Mouse (Mus musculus): ENCODE measurements at regions not wholly inside any gene's neighbourhood (a gene's known extent, or its start where the extent isn't known, plus 50 kb on each side); places are given as distances from the start of the nearest gene placed in this dataset.
"Not testable (repeated sequence)": the region's sequence is repeated elsewhere in the genome, so short reads cannot be mapped to it uniquely, and the experiment has no call there.

- ATAC-seq (replicated peaks in 1 of 2; ENCODE audit: insufficient read depth in 1 of 2, low FRiP score in 2 of 2, low TSS enrichment in 1 of 2, low read depth in 1 of 2, poor library complexity in 2 of 2, severe bottlenecking in 2 of 2), result no peak
Measured at GRCm38 (mm10) chr6:13006596-13006995, 63.0 kb upstream of the Tmem106b start.

- ATAC-seq (replicated peaks in 1 of 2; ENCODE audit: insufficient read depth in 1 of 2, low FRiP score in 2 of 2, low TSS enrichment in 1 of 2, low read depth in 1 of 2, poor library complexity in 2 of 2, severe bottlenecking in 2 of 2), result no peak
Measured at GRCm38 (mm10) chr6:12994701-12995100, 74.9 kb upstream of the Tmem106b start.

- no peak for ATAC-seq (replicated peaks in 1 of 2; ENCODE audit: insufficient read depth in 1 of 2, low FRiP score in 2 of 2, low TSS enrichment in 1 of 2, low read depth in 1 of 2, poor library complexity in 2 of 2, severe bottlenecking in 2 of 2)
Measured at GRCm38 (mm10) chr6:12993772-12994171, 75.8 kb upstream of the Tmem106b start.

DNA sequence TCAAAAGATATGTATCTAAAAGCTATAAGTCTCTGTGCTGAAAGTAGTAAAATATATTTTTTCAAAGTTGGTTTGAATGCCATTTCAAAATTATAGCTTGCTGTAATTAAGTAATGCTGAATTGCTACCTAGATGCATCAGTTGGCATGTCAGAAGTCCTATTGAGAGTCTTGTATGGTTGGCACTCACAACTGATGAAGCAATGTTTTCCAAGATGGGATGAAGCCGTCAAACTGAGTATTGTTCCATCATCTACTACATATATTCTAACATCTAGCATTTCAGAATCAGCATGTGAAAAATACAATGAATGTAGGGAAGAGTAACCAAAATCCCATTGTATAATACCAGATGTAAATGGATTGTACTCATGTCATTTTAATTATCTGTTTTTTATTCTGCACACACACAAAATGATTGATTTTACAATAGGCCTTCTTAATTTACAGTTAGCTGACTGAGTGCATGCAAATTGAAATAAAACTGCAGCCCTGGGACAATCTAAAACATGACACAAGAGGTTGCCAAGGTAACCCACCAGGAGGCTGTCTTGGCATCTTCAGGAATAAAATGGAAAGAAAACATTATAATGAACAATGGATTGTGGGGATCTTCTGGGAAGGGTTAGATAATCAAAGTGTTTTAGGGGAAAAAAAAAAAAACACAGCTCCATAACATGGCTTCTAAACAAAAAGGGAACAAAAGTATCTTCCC lies 92.2 kb upstream of the Tmem106b start:
- ATAC-seq (replicated peaks in 1 of 2; ENCODE audit: insufficient read depth in 1 of 2, low FRiP score in 2 of 2, low TSS enrichment in 1 of 2, low read depth in 1 of 2, poor library complexity in 2 of 2, severe bottlenecking in 2 of 2), result no peak

DNA sequence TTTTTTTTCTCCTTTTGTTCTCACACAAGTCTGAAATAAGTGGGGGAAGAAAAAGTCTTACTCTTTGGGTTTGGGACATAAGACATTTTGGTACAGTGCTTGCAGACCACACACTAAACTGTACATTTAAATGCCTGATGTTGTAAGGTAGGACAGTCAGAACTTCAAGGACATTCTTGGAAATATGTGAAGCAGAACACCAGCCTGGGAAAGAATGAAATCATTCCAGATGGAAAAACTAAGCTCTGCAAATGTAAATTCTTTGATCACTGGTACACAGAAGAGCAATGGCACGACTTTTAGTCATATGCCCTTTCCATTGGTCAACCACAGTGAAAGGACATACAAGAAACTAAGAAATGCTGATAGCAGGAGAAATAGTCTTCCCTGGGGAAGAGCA lies 98.0 kb upstream of the Tmem106b start:
- ATAC-seq (replicated peaks in 1 of 2; ENCODE audit: insufficient read depth in 1 of 2, low FRiP score in 2 of 2, low TSS enrichment in 1 of 2, low read depth in 1 of 2, poor library complexity in 2 of 2, severe bottlenecking in 2 of 2), result no peak

- no peak for ATAC-seq (replicated peaks in 1 of 2; ENCODE audit: insufficient read depth in 1 of 2, low FRiP score in 2 of 2, low TSS enrichment in 1 of 2, low read depth in 1 of 2, poor library complexity in 2 of 2, severe bottlenecking in 2 of 2)
Measured at GRCm38 (mm10) chr6:12967291-12967690, 102.3 kb upstream of the Tmem106b start.

DNA sequence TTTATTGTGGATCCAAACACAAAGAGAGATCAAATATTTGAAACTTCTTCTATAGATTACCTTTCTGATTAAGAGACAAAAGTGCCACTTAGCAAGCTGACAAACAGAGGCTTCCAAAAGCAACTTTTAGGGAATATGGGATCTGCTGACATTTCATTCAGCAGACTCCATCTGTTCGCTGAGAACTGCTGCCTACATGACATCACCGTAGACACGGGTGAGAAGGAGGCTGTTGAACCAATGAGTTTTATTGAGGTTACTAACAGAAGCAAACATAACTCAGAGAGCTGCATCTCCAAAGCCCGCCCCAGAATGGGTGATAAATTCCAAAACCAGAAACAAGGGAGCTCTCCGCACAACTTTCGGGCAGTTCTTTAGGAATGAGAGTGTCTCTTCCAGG lies 111.8 kb upstream of the Tmem106b start:
- ATAC-seq (replicated peaks in 1 of 2; ENCODE audit: insufficient read depth in 1 of 2, low FRiP score in 2 of 2, low TSS enrichment in 1 of 2, low read depth in 1 of 2, poor library complexity in 2 of 2, severe bottlenecking in 2 of 2), result no peak

DNA sequence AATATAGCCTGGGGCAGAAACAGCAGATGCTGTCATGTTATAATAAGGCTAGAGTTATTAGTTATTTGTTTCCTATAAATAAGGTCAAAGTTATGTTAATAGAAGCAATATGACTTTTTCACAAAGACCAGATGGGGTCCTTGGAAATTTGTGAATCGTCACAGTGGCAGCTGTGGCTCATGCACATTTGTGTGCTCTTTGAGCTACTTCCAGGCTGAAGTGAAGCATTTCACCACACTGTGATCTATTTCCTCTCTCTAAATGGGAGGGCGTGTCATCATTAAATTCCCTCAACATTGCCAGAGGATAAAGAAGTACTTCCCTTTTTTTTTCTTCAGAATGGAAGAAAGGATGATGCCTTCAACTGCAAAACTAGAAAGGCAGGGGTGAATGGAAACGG lies 157.9 kb upstream of the Tmem106b start:
- 0 out of 4 replicates have a peak, but pooled peaks of 1 of the 2 experiments have one; percentile 22 for ATAC-seq (replicated peaks in 1 of 2; ENCODE audit: insufficient read depth in 1 of 2, low FRiP score in 2 of 2, low TSS enrichment in 1 of 2, low read depth in 1 of 2, poor library complexity in 2 of 2, severe bottlenecking in 2 of 2)

DNA sequence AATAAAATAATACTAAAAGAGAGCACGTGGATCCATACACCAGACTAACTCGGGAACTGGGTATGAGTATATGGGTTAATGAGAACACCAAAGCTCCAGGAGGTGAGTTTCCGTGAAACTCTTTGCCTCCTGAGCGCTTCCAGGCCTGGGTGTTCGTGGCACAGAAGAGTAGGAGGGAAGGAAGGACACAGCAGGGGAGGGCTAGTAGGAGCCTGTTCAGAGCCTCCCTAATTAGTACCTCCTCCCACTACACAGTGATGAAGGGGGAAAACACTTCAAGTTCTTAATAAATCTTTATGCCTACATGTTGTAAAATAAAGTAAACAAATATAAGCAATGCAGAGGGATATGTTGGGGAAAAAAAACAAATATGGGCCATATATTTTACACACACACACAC lies 143.7 kb upstream of the Thsd7a start:
- ATAC-seq (replicated peaks in 1 of 2; ENCODE audit: insufficient read depth in 1 of 2, low FRiP score in 2 of 2, low TSS enrichment in 1 of 2, low read depth in 1 of 2, poor library complexity in 2 of 2, severe bottlenecking in 2 of 2), result no peak

DNA sequence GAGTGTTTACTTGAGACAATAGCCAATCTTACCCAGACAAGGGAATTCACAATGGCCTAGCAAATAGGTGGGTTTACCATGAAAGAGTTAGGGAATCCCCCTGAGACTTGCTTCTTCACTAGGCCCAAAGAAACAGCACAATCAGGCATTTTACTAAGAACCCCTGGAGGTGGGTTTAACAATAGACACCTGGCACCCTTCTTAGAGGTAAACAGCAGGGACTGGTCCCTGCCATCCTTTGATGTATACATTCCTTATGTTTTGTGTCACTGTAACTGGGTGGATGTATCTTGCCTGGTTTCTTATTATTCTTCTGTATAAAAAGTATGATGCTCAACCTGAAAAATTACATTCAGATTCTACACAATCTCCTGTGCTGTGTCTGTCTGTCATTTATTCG lies 127.7 kb upstream of the Thsd7a start:
- ATAC-seq (replicated peaks in 1 of 2; ENCODE audit: insufficient read depth in 1 of 2, low FRiP score in 2 of 2, low TSS enrichment in 1 of 2, low read depth in 1 of 2, poor library complexity in 2 of 2, severe bottlenecking in 2 of 2), result not testable (repeated sequence)

GRCm38 (mm10) chr6:12876366-12876765 lies 127.2 kb upstream of the Thsd7a start:
- ATAC-seq (replicated peaks in 1 of 2; ENCODE audit: insufficient read depth in 1 of 2, low FRiP score in 2 of 2, low TSS enrichment in 1 of 2, low read depth in 1 of 2, poor library complexity in 2 of 2, severe bottlenecking in 2 of 2), result no peak

DNA sequence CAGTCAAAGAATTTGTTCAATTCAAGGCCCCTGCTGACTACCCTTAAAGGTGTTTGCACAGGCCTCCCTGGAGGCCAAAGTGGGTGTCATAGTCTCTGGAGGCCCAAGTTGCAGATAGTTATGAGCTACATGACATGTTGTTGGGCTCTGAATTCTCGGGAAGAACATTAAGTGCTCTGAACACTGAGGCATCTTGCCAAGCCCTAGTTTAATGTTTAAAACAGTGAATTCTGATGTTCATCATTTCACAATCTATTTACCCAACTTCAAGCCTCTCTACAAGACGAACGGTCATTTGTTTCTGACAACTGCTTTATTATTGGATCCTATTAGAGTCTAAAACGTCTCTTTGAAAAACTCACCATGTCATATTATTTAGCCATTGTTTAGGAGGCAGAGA lies 119.0 kb upstream of the Thsd7a start:
- ATAC-seq (replicated peaks in 1 of 2; ENCODE audit: insufficient read depth in 1 of 2, low FRiP score in 2 of 2, low TSS enrichment in 1 of 2, low read depth in 1 of 2, poor library complexity in 2 of 2, severe bottlenecking in 2 of 2), result no peak

- ATAC-seq (replicated peaks in 1 of 2; ENCODE audit: insufficient read depth in 1 of 2, low FRiP score in 2 of 2, low TSS enrichment in 1 of 2, low read depth in 1 of 2, poor library complexity in 2 of 2, severe bottlenecking in 2 of 2), result no peak
Measured at GRCm38 (mm10) chr6:12852041-12852440, 102.8 kb upstream of the Thsd7a start.

DNA sequence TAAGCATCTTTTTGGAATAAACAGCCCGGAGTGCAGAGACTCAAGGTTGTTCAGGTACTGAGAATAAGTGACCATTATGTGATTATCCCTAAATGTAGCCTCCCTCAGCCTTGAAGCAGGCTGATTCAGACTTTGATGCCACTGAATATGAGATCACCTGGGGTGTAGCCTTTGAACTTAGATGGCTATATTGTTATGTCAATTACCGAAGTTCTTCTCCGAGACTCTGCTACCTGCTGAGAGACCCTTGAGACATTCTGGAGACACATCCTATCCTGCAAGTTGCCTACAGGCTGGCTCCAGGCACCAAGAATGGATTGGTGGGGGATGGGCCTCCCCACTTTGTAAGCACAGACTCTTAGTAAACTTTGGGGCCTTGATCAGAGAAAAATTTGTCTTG lies 85.9 kb upstream of the Thsd7a start:
- not testable (repeated sequence) for ATAC-seq (replicated peaks in 1 of 2; ENCODE audit: insufficient read depth in 1 of 2, low FRiP score in 2 of 2, low TSS enrichment in 1 of 2, low read depth in 1 of 2, poor library complexity in 2 of 2, severe bottlenecking in 2 of 2)

- ATAC-seq (replicated peaks in 1 of 2; ENCODE audit: insufficient read depth in 1 of 2, low FRiP score in 2 of 2, low TSS enrichment in 1 of 2, low read depth in 1 of 2, poor library complexity in 2 of 2, severe bottlenecking in 2 of 2), result no peak
Measured at GRCm38 (mm10) chr6:12833358-12833757, 84.1 kb upstream of the Thsd7a start.

GRCm38 (mm10) chr6:12831916-12832315 lies 82.7 kb upstream of the Thsd7a start:
- ATAC-seq (replicated peaks in 1 of 2; ENCODE audit: insufficient read depth in 1 of 2, low FRiP score in 2 of 2, low TSS enrichment in 1 of 2, low read depth in 1 of 2, poor library complexity in 2 of 2, severe bottlenecking in 2 of 2), result no peak

GRCm38 (mm10) chr6:12831485-12831884 lies 82.3 kb upstream of the Thsd7a start:
- ATAC-seq (replicated peaks in 1 of 2; ENCODE audit: insufficient read depth in 1 of 2, low FRiP score in 2 of 2, low TSS enrichment in 1 of 2, low read depth in 1 of 2, poor library complexity in 2 of 2, severe bottlenecking in 2 of 2), result no peak

GRCm38 (mm10) chr6:12827745-12828144 lies 78.5 kb upstream of the Thsd7a start:
- no peak for ATAC-seq (replicated peaks in 1 of 2; ENCODE audit: insufficient read depth in 1 of 2, low FRiP score in 2 of 2, low TSS enrichment in 1 of 2, low read depth in 1 of 2, poor library complexity in 2 of 2, severe bottlenecking in 2 of 2)

DNA sequence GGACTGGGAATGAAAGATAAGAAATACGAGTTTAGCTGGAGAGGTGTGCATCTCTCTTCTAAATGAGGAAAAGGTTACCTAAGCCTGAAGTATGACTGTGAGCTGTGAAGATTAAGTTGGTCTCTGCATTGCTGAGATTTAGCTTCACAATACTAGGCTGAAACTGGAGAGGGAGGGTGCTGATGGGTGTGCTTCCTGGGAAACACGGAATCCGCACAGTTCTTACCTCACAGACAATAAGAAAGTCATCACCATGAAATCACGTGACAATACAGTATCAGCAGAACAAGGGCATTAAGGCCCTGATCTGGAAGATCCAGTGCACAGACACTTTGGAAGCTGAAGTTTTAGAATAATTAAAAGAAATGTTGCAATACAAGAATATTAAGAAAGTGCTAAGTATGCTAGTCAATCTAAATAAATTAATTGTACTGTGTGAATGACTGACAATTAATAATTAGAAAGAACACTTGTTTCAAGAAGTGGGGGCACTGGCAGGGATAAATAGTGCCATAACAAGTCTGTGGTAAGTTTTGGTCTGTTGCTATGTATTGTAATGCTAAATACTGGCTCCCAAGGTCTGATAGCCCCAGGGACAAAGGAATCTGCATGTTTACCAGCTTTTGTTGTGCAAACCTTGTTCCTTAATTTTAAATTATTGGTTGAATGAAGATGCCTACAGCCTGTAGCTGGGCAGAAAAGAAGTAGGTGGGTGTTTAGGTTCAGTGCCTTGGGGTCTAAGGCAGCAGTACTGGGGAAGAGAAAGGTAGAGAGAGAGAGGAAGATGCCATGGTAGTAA lies 66.0 kb upstream of the Thsd7a start:
- ATAC-seq (replicated peaks in 1 of 2; ENCODE audit: insufficient read depth in 1 of 2, low FRiP score in 2 of 2, low TSS enrichment in 1 of 2, low read depth in 1 of 2, poor library complexity in 2 of 2, severe bottlenecking in 2 of 2), result no peak
